In the genomic region with DNA sequence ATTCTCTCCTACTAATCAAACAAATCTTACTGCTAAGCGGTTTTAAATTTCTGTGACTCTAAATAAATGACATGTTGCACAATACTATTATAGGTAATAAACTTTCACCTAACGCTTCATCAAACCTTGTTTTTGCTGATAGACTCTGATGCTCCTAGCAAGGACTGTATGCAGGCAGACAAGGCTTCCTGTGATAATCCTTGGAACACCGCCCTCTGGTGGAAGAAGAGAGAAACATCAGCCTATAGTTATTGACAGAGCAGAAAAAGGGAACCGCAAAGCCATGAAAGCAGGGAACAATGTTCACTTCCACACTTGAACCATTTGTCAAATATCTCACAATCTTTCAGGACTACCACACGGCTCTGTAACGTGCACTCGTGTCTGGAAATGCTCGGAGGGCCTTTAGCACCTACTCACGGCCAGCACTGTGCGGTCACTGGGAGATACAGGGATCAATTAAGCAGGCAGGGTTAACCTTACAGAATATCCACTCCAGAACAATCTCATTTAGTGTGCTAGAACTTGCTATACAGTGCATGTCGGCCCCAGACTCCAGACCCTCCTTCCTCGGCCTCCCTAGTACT, we compare ENCODE assay signal across 8 mouse cellular contexts. TPM values are rescaled to one million over a fixed set of nuclear protein-coding genes. Genes with fewer than 3 reads are reported as not detected.
A peak's percentile ranks its signal among the peaks of the same experiment; 100 is the strongest.
DNase-seq lines count a peak whose midpoint lies in the region; ATAC-seq and TF ChIP-seq lines count a peak whose summit lies in the region.

No protein-coding gene starts in this region.

- H3K27ac ChIP-seq in heart, embryonic 12.5 days (ENCODE audit: poor library complexity, severe bottlenecking): no peak overlapping the region
- no peak overlapping the region for H3K27ac ChIP-seq in embryonic facial prominence, embryonic 10.5 days (replicated peaks)
- H3K27ac ChIP-seq in hindbrain, embryonic 13.5 days: no peak overlapping the region
- no peak overlapping the region for H3K27ac ChIP-seq in left cerebral cortex, adult 2 months
- no peak overlapping the region for H3K27ac ChIP-seq in midbrain, embryonic 13.5 days
- no peak overlapping the region for H3K27ac ChIP-seq in spleen, adult 2 months (ENCODE audit: insufficient read depth, low read length)

- H3K27me3 ChIP-seq in heart, embryonic 12.5 days (replicated peaks): no peaks in the 10 kb centered on the region
- H3K27me3 ChIP-seq in embryonic facial prominence, embryonic 10.5 days (replicated peaks; ENCODE audit: low read depth, poor library complexity, severe bottlenecking): no peaks in the 10 kb centered on the region
- H3K27me3 ChIP-seq in hindbrain, embryonic 13.5 days: no peaks in the 10 kb centered on the region
- H3K27me3 ChIP-seq in midbrain, embryonic 13.5 days: no peaks in the 10 kb centered on the region
- H3K27me3 ChIP-seq in spleen, adult 2 months (ENCODE audit: control insufficient read depth, insufficient read depth, low read length): no peaks in the 10 kb centered on the region

- H3K4me3 ChIP-seq in heart, embryonic 12.5 days: no peak overlapping the region
- H3K4me3 ChIP-seq in embryonic facial prominence, embryonic 10.5 days: no peak overlapping the region
- H3K4me3 ChIP-seq in hindbrain, embryonic 13.5 days: no peak overlapping the region
- H3K4me3 ChIP-seq in left cerebral cortex, adult 2 months: no peak overlapping the region
- H3K4me3 ChIP-seq in midbrain, embryonic 13.5 days (replicated peaks): no peak overlapping the region
- H3K4me3 ChIP-seq in spleen, adult 2 months (ENCODE audit: extremely low read depth, insufficient read depth, insufficient read length): no peak overlapping the region

- no peak overlapping the region for H3K4me2 ChIP-seq in heart, embryonic 12.5 days
- H3K4me2 ChIP-seq in hindbrain, embryonic 13.5 days: no peak overlapping the region
- H3K4me2 ChIP-seq in midbrain, embryonic 13.5 days (replicated peaks): no peak overlapping the region

- peak; percentile 50 for DNase-seq in heart, adult 8-10 months (ENCODE audit: low spot score)
- peak; percentile 12 for DNase-seq in adrenal gland, postnatal 25 days
- DNase-seq in embryonic facial prominence, embryonic 10.5 days (ENCODE audit: low spot score): peak; percentile 59
- DNase-seq in left cerebral cortex, adult 2 months (ENCODE audit: extremely low spot score in 1 of 2, low spot score in 2 of 2): peak; percentile 51 to 54
- peak; percentile 30 to 35 for DNase-seq in spleen, adult 2 months (ENCODE audit: low read depth in 1 of 2, low spot score in 2 of 2)

- no peaks in the 10 kb centered on the region; the same call in 1 of the 2 replicates for H3K4me1 ChIP-seq in heart, embryonic 12.5 days (replicated peaks)
- no peaks in the 10 kb centered on the region for H3K4me1 ChIP-seq in embryonic facial prominence, embryonic 10.5 days
- H3K4me1 ChIP-seq in hindbrain, embryonic 13.5 days (replicated peaks): no peaks in the 10 kb centered on the region
- H3K4me1 ChIP-seq in midbrain, embryonic 13.5 days (replicated peaks): no peaks in the 10 kb centered on the region
- H3K4me1 ChIP-seq in spleen, adult 2 months (ENCODE audit: control insufficient read depth, insufficient read depth, insufficient read length): no peaks in the 10 kb centered on the region

- intact Hi-C loops in left cerebral cortex, adult 2 months (cut with DNase I): loop anchor here (2.0 to 10.0 kb wide), 4 partner anchors 265 to 657 kb away; a partner anchor contains a TSS

- ATAC-seq in heart, embryonic 12.5 days (ENCODE audit: insufficient number of reproducible peaks, low FRiP score): no peak
- 0 out of 2 replicates have a peak, but pooled peaks have one; percentile 63 for ATAC-seq in hindbrain, embryonic 13.5 days (ENCODE audit: low FRiP score)
- ATAC-seq in midbrain, embryonic 13.5 days: 0 out of 2 replicates have a peak, but pooled peaks have one; percentile 70

- no peak overlapping the region for H3K9ac ChIP-seq in heart, embryonic 12.5 days
- no peak overlapping the region for H3K9ac ChIP-seq in hindbrain, embryonic 13.5 days
- no peak overlapping the region for H3K9ac ChIP-seq in midbrain, embryonic 13.5 days (replicated peaks)

- peak; percentile 93 for TF ChIP-seq CTCF in left cerebral cortex, adult 2 months (IDR thresholded peaks at IDR 0.05)
- TF ChIP-seq CTCF in spleen, adult 2 months (IDR thresholded peaks at IDR 0.05; ENCODE audit: extremely low read depth, insufficient read depth, insufficient read length, insufficient replicate concordance): peak; percentile 40; the same call in 1 of the 2 replicates

- peaks cover 64% of the 10 kb centered on the region for H3K36me3 ChIP-seq in heart, embryonic 12.5 days
- H3K36me3 ChIP-seq in embryonic facial prominence, embryonic 10.5 days (replicated peaks): peaks cover 92% of the 10 kb centered on the region
- peaks cover 72% of the 10 kb centered on the region for H3K36me3 ChIP-seq in hindbrain, embryonic 13.5 days
- peaks cover 73% of the 10 kb centered on the region for H3K36me3 ChIP-seq in midbrain, embryonic 13.5 days
- H3K36me3 ChIP-seq in spleen, adult 2 months (ENCODE audit: control insufficient read depth, insufficient read depth, low read length): peaks cover 34% of the 10 kb centered on the region

- WGBS in heart, embryonic 12.5 days: 56% methylated on average over 12 of the region's 12 CpGs
- 63% methylated on average over 12 of the region's 12 CpGs for WGBS in embryonic facial prominence, embryonic 10.5 days
- 59% methylated on average over 12 of the region's 12 CpGs for WGBS in hindbrain, embryonic 13.5 days
- 60% methylated on average over 12 of the region's 12 CpGs for WGBS in midbrain, embryonic 13.5 days
- WGBS in spleen, adult 2 months: 56% methylated on average over 12 of the region's 12 CpGs

- no peak for TF ChIP-seq POLR2A in spleen, adult 2 months (IDR thresholded peaks at IDR 0.05; ENCODE audit: low read depth, low read length)

- H3K9me3 ChIP-seq in heart, embryonic 12.5 days (replicated peaks): no peaks in the 10 kb centered on the region
- no peaks in the 10 kb centered on the region for H3K9me3 ChIP-seq in embryonic facial prominence, embryonic 10.5 days
- no peaks in the 10 kb centered on the region for H3K9me3 ChIP-seq in hindbrain, embryonic 13.5 days
- H3K9me3 ChIP-seq in midbrain, embryonic 13.5 days: no peaks in the 10 kb centered on the region

RNA-seq across cellular contexts. Expression of a gene that starts 32.2 kb away (rescaled TPM):
- total RNA-seq in heart, adult 8-10 months (2022): 10 to 100 TPM; 13.9 to 15.4 (median 14.6) TPM
- polyA plus RNA-seq in heart, embryonic 12.5 days (2016; fragmentation: Nextera tagmentation; extraction: Ambion mirVana): 18.0 TPM in 2 replicates
- total RNA-seq in adrenal gland, postnatal 25 days (2021): 24.9 and 29.8 TPM in 2 replicates
- polyA plus RNA-seq in embryonic facial prominence, embryonic 10.5 days (2016; fragmentation: Nextera tagmentation; extraction: Ambion mirVana): 19.5 and 20.6 TPM in 2 replicates
- 18.6 and 19.2 TPM in 2 replicates for polyA plus RNA-seq in hindbrain, embryonic 13.5 days (2015; fragmentation: Nextera tagmentation; extraction: Ambion mirVana)
- 10 to 100 TPM; 25.3 to 26.0 TPM for total RNA-seq in left cerebral cortex, adult 2 months (2021)
- polyA plus RNA-seq in midbrain, embryonic 13.5 days (2015; fragmentation: Nextera tagmentation; extraction: Ambion mirVana): 20.5 and 21.4 TPM in 2 replicates
- 5.9 and 6.5 TPM in 2 replicates for polyA plus RNA-seq in spleen, adult 2 months (2012; rRNA removed)
